Mouse (Mus musculus) activated CD4-positive, CD25-positive, alpha-beta regulatory T cell, adult 4 months (primary cell): ENCODE results near the gene Kcnb1. TPM values are rescaled to one million over a fixed set of nuclear protein-coding genes. Genes with fewer than 3 reads are reported as not detected.

Experiments used
- ATAC-seq: one replicate; pipeline ENCODE4 v1.8.0; 2017
- polyA plus RNA-seq, 2 experiments: library from polyadenylated mRNA; unstranded; fragments of 100-300 nt; shearing (Covaris generic); gene quantifications; one replicate each; pipeline ENCODE4 v1.2.1; 2017

The Kcnb1 gene
- polyA plus RNA-seq, 2 experiments from 2014 or later: 0.61 to 0.96 TPM

GRCm38 (mm10) chr2:167162516-167163021 is 27.4 kb downstream of the Kcnb1 start:
- no peak for ATAC-seq

- no peak for ATAC-seq
These were observed 30.2 kb downstream of the Kcnb1 start for GRCm38 (mm10) chr2:167159721-167160120.

GRCm38 (mm10) chr2:167158780-167159179 is 31.2 kb downstream of the Kcnb1 start:
- no peak for ATAC-seq

- ATAC-seq: no peak
These were observed 33.7 kb downstream of the Kcnb1 start for GRCm38 (mm10) chr2:167156118-167156715.

GRCm38 (mm10) chr2:167155541-167155973 is 34.4 kb downstream of the Kcnb1 start:
- no peak for ATAC-seq

GRCm38 (mm10) chr2:167150880-167151279 is 39.1 kb downstream of the Kcnb1 start:
- ATAC-seq: no peak

- no peak for ATAC-seq
These were observed 39.8 kb downstream of the Kcnb1 start for GRCm38 (mm10) chr2:167150135-167150534.

- ATAC-seq: no peak
These were observed 40.9 kb downstream of the Kcnb1 start for GRCm38 (mm10) chr2:167149035-167149434.

GRCm38 (mm10) chr2:167147708-167148107 is 42.2 kb downstream of the Kcnb1 start:
- no peak for ATAC-seq

- no peak for ATAC-seq
These were observed 44.1 kb downstream of the Kcnb1 start for GRCm38 (mm10) chr2:167145904-167146303.

GRCm38 (mm10) chr2:167144439-167145307 is 45.3 kb downstream of the Kcnb1 start:
- ATAC-seq: no peak

- no peak for ATAC-seq
These were observed 46.0 kb downstream of the Kcnb1 start for GRCm38 (mm10) chr2:167143914-167144313.

GRCm38 (mm10) chr2:167142282-167142681 is 47.7 kb downstream of the Kcnb1 start:
- no peak for ATAC-seq

GRCm38 (mm10) chr2:167141810-167142209 is 48.1 kb downstream of the Kcnb1 start:
- ATAC-seq: no peak

- ATAC-seq: peak; percentile 19
These were observed 50.1 kb downstream of the Kcnb1 start for GRCm38 (mm10) chr2:167139801-167140269.

- no peak for ATAC-seq
These were observed 51.3 kb downstream of the Kcnb1 start for GRCm38 (mm10) chr2:167138611-167139010.

GRCm38 (mm10) chr2:167136909-167137308 is 53.0 kb downstream of the Kcnb1 start:
- no peak for ATAC-seq

- no peak for ATAC-seq
These were observed 57.9 kb downstream of the Kcnb1 start for GRCm38 (mm10) chr2:167132041-167132440.

- no peak for ATAC-seq
These were observed 59.7 kb downstream of the Kcnb1 start for GRCm38 (mm10) chr2:167130050-167130770.

- no peak for ATAC-seq
These were observed 60.4 kb downstream of the Kcnb1 start for GRCm38 (mm10) chr2:167129608-167129955.

GRCm38 (mm10) chr2:167128699-167129607 is 61.0 kb downstream of the Kcnb1 start:
- ATAC-seq: peak; percentile 81

- no peak for ATAC-seq
These were observed 62.6 kb downstream of the Kcnb1 start for GRCm38 (mm10) chr2:167127404-167127803.
